Mouse (Mus musculus) liver, postnatal 0 days (tissue): ENCODE data around the gene Lhfpl5.

Source experiments
- CTCF ChIP-seq: sonication (generic); IDR thresholded peaks from 2 replicates; pipeline ENCODE4 v1.5.1; 2016; ENCODE audit warnings: antibody characterized with exemption, low read depth
- EP300 ChIP-seq: IDR thresholded peaks from 2 replicates; pipeline ENCODE4 v1.6.1; 2016; ENCODE audit warnings: antibody characterized with exemption, low read depth, mild to moderate bottlenecking

GRCm38 (mm10) chr17:28560598-28560997 is 14.8 kb upstream of the Lhfpl5 start, which contains the start of gene Clps:
- TF ChIP-seq EP300 (no peak), CTCF (no peak)
